Mouse (Mus musculus) ES-CJ7 (cell line): ENCODE measurements at regions not wholly inside any gene's neighbourhood (a gene's known extent, or its start where the extent isn't known, plus 50 kb on each side); places are given as distances from the start of the nearest gene placed in this dataset.

ENCODE experiments used
- DNase-seq: peaks from one replicate; pipeline ENCODE4 v3.0.0; 2011; ENCODE audit warnings: low read depth, low spot score

- no peak for DNase-seq
These were observed 797.4 kb upstream of the Impad1 start for GRCm38 (mm10) chr4:5590531-5590930.

DNA sequence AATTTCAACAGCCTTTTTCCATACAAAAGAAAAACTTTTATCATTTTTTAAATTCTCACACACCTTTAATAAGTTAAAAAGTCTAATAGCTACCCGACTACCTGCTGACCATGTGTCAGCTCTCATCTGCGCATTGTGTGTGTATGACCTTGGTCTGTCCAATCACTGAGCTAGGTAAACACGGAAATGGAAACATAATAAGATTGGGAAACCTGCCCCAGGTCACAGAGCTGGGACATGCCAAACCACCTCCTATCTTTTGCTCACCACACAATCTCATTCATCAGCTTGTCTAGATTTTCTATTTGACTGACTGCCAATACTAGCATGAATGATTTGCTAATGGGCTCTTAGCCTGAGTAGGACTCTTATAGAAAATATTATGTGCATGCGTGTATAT lies 794.3 kb upstream of the Impad1 start:
- no peak for DNase-seq

- no peak for DNase-seq
These were observed 792.0 kb upstream of the Impad1 start for GRCm38 (mm10) chr4:5585205-5585604.

DNA sequence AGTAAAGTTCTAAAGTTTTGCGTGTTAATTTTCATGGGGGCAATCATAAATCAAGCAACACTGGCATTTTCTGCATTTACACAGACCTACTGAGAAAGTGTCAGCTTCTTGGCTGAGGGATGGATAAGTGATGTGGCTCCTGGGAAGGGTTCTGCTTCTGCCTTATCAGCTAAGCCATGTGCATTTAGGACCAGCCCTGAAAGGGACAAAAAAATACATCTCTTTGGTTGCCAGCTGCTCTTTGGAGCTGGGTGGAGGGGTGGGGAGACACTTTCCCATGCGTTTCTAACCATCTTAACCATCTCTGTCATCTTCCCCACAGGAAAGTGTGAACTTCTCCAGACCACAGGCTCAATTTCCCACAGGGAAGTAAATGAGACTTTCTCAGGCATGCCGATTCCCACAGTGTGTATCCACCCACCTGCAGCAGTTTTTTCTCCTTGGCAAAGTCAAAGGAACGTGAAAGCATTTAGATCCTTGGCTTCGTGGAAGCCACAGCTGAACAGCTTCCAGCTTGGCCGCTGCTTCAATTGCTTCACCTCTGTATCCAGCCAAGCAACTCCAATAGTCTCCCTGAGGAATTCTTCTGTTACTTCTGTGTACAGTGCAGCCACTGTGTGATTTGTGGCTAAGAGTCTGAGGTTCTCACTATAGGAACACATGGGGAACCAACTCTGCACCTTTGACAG lies 791.0 kb upstream of the Impad1 start:
- DNase-seq = no peak

- DNase-seq = no peak
These were observed 774.9 kb upstream of the Impad1 start for GRCm38 (mm10) chr4:5568076-5568475.

DNA sequence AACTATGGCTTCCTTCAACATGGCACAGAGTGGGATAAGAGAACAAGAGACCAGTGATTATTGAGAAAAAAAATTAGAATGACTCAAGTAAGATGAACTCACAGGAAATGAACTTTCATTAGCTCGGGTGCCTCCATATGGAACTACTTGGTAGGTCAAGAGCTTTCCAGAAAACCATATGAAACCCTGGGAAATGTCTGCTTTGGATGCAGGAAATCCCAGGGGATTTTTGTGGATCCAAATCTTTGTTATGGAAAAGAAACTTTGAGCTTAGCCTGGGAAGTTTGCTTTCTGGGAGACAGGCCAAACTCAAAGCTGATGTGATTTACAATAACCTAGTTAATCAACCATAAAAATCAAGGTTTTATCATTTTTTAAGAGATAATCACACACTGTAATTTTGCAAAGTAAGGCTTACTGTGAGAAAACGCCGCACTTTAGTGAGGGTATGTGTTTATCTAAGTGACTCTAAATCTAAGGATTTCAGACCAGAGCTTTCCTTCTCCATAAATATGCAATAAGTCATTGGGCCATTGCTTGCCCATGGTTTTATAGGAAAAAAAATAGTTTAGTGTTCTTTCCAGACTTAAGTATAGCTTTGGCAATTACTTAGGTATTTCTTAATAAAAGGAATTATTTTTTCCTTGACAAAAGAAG lies 767.0 kb upstream of the Impad1 start:
- DNase-seq = no peak

DNA sequence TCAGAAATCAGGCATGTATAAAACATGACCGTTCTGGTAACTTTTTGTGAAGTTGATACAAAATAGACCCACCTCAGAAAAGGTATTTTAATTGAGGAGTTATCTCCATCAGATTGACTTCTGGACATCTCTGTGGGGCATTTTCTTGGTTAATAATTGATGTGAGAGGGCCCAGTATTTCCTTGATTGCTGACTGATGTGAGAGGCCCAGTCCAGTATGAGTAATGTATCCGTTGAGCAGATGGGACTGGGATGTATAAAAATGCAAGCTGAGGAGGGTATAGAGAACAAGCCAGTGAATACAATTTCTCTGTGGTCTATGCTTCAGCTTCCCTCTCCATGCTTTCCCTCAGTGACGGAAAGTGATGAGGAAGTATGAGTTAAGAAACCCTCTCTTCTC lies 747.0 kb upstream of the Impad1 start:
- no peak for DNase-seq

GRCm38 (mm10) chr4:5530416-5530815 lies 737.3 kb upstream of the Impad1 start:
- DNase-seq = peak; percentile 9

- no peak for DNase-seq
These were observed 725.4 kb upstream of the Impad1 start for GRCm38 (mm10) chr4:5518522-5518921.

- peak; percentile 97 for DNase-seq
These were observed 722.3 kb upstream of the Impad1 start for GRCm38 (mm10) chr4:5515426-5515825.

DNA sequence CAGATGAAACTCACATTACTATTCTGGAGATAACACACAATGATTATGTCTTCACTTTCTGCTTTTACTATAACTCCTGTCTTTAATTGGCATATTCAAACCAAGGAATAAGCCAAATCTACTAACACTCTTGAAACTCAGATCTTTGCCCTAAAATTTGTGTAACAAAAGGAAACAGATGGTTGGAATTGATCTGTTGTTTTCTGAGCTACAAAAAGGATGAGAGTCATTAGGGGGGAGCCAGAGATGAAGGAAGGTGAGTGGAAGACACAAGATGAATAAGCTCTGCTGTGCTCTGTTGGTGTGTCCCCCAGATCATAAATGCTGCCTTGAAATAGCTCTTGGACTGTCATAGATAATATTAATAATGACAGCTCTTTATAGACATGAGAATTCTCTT lies 718.6 kb upstream of the Impad1 start:
- DNase-seq = peak; percentile 44

DNA sequence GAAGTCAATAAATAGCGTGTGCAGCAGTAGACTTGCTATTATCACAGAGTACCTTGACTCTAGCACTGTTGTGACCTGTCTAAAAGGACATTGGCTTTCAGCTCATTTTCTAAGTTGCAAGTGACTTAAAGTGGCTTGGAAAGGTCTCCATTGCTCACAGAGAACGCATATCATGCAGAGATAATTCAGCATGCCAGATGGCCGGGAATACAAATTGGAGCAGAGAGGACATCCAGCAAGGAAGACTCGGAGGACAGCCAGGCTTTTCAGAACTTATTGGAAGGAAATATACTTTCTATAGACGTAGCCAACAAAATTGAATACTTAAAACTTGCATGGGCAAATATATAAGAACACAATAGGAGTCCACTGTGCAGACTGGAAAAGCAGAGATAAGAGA lies 716.2 kb upstream of the Impad1 start:
- no peak for DNase-seq

- DNase-seq = no peak
These were observed 701.9 kb upstream of the Impad1 start for GRCm38 (mm10) chr4:5495012-5495411.

DNA sequence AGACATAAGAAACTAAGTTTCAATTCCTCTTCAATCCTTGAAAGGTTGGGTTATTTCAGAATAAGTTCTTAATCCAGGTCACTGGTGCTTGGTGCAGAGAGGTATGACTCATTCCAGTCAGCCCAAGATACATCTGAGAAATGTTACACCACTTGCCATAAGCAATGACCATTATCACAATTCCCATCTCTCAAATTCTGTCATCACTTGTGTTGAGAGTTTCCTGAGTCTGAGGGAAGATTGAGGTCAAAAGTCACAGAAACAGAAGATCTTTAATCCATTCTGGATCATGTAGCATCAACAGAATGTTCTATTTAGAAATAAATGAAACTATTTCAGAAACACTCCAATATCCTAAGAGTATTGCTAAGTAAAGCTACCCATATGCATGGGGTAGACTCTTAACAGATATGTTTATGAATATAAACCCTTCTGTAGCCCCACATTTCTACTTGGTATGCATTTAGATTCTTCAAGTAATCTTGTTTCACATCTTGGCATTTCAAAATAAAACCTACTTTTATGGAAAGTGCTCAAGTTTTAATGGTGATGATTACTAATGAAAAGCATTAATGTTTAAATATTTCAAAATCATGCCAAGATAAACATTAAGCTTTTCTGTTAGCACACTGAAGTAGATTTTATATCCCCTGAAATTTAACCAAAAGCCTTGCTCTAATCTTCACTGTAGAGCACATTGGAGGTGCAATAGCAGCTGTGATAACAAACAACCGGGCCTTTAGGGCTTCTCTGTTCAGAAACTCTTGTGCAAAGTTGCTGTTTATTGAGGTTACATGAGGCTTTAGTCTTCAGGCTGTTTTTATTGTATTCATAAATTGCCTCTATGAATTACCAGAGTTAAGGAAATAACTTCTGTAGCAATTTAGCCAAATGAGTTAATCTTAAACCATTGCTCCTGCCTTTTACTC lies 701.2 kb upstream of the Impad1 start:
- DNase-seq = no peak

- no peak for DNase-seq
These were observed 693.6 kb upstream of the Impad1 start for GRCm38 (mm10) chr4:5486786-5487185.

DNA sequence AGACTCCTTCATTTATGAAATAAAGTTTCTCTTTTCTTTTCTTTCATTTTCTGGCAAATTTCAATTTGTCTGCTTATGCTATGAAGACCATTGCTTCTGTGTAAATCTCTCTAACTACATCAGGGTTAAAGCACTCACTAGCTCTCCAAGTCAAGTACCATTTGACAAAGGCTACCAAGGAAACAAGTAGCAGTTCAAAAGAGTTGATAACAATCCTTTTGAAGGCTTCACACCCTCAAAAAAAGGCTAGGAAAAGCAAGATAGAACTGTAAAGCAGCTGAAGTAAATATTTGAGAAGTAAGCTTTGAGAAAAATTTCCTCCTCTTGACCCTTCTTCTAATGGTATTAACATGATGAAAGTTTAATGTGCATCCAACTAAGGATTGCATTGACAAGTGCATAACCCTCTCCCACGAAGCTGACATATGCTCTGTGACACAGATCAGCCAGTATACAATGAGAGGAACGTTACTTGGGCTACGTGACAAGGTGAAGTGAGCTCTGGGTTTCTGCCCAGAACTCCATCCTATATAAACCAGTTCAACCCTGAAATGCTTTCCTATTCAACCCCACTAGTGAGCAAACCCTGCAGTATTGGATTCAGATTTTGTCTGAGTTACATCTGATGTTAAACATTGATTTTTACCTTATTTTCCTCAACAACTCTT lies 678.9 kb upstream of the Impad1 start:
- DNase-seq = no peak

DNA sequence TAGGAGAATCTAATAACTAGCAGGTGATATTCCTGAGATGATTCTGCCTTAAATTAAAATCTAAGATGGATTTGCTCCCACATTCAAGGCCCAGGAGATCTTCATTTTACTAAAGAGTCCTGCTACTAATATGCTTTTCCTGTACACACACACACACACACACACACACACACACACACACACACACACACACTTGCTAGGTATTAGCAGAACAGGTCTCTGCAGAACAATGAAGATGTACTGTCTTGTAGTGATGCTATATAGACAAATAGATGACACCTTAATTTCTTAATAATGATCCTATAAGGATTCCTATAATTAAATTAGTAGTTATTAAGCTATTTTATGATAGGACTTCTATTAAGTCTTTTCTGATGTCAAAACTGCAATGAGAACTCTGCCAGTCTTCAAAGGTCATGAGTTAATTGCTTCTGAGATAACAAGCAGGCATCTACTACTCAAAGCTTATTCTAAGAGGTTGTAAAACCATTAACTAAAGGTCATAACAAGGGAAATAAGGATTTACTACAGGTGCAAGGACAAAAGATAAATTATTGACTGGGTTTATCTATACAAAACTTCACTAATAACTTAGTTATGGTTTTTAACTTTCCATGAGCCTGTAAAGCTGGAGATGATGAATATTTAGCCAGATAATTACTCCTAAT lies 666.0 kb upstream of the Impad1 start:
- DNase-seq = no peak

DNA sequence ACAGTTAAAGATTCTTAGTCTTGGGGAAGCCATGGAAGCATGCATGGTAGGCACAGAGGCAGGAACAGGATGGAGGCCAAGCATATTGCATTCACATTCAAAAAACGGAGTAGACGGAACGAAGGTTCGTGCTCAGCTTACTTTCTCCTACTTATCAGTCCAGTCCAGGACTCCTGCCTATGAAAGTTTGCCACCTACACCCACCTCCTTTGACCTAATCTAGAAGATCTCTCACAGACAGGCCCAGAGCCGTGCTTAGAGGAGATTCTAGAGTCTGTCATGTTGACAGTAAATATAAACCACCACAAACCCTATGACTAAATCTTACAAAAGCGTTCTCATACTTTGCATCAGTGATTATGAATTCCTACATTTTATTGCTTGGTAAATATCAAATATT lies 657.3 kb upstream of the Impad1 start:
- DNase-seq = no peak

DNA sequence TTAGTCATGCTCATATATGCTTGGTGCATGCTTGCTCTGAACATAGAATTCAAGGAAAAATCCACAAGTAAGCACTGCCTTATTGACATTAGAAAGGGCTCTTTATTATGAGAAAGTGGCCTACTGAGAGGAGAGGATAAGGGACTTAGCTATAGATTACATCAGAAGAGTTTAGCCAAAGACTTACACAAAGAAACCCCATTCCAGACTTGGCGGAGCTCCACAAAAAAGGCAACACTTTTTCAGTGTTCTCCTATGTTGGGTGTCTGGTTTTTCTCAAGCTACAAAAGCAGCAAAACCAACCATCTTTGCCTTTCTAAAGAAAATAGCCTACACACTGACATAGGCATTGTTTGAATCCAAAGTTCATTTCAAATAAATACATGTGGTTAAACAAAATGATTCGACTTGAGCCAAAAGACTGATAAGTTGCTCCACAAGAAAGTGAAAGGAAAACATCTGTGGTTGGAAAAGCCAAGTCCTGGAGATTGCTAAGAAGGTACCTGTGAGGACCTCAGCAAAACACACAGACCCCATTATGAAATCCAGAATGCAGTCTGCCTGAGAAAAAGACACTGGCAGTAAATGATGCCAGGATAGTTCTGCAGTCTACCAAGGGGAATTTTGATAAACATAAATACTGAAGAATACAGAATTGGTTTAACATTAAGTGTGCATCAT lies 648.3 kb upstream of the Impad1 start:
- DNase-seq = no peak

GRCm38 (mm10) chr4:5437076-5437475 lies 643.9 kb upstream of the Impad1 start:
- no peak for DNase-seq
